In genomic region chr9:112078903-112079302, GRCm38 (mm10) we compare ENCODE assay signal across 20 mouse cellular contexts.
DNase-seq lines count a peak whose midpoint lies in the region; ATAC-seq lines count a peak whose summit lies in the region.
"Had no signal": no experiment of that assay in that cellular context is flagged by ENCODE, and none has a peak within 500 bp of the region (broad histone marks: within the 10 kb centered on the region; RNA-seq: fewer than 3 reads in every experiment).

No protein-coding gene starts in this region.

- no peaks in the 10 kb centered on the region for H3K4me1 ChIP-seq in heart, embryonic 12.5 days (replicated peaks)
- H3K4me1 ChIP-seq: embryonic facial prominence, embryonic 12.5 days had no signal

- H3K27ac ChIP-seq in heart, embryonic 12.5 days (ENCODE audit: poor library complexity, severe bottlenecking), result no peak overlapping the region
- H3K27ac ChIP-seq: embryonic facial prominence, embryonic 10.5 days; embryonic facial prominence, embryonic 12.5 days; forebrain, embryonic 12.5 days had no signal

- H3K9ac ChIP-seq in heart, embryonic 12.5 days, result no peak overlapping the region
- H3K9ac ChIP-seq: embryonic facial prominence, embryonic 12.5 days; forebrain, embryonic 12.5 days had no signal

- H3K4me2 ChIP-seq in heart, embryonic 12.5 days, result no peak overlapping the region
- H3K4me2 ChIP-seq: embryonic facial prominence, embryonic 12.5 days; forebrain, embryonic 12.5 days had no signal

- H3K27me3 ChIP-seq in heart, embryonic 12.5 days (replicated peaks), result no peaks in the 10 kb centered on the region
- H3K27me3 ChIP-seq: embryonic facial prominence, embryonic 12.5 days; forebrain, embryonic 12.5 days had no signal

- 84% methylated on average over 2 of the region's 2 CpGs for WGBS in heart, embryonic 12.5 days

- ATAC-seq in heart, embryonic 12.5 days (ENCODE audit: insufficient number of reproducible peaks, low FRiP score), result no peak
- peak; percentile 50; the same call in 1 of the 2 replicates for ATAC-seq in granulocyte monocyte progenitor cell, adult 5-6 weeks (replicated peaks; ENCODE audit: poor library complexity, severe bottlenecking)
- peak; percentile 58 for ATAC-seq in megakaryocyte progenitor cell, adult 5-6 weeks (replicated peaks; ENCODE audit: poor library complexity)
- ATAC-seq: forebrain, embryonic 14.5 days; forebrain, embryonic 16.5 days had no signal

- H3K4me3 ChIP-seq in heart, embryonic 12.5 days, result no peak overlapping the region
- H3K4me3 ChIP-seq: embryonic facial prominence, embryonic 10.5 days; embryonic facial prominence, embryonic 12.5 days; forebrain, embryonic 12.5 days had no signal

- H3K36me3 ChIP-seq in heart, embryonic 12.5 days, result no peaks in the 10 kb centered on the region
- H3K36me3 ChIP-seq: embryonic facial prominence, embryonic 10.5 days; embryonic facial prominence, embryonic 12.5 days; forebrain, embryonic 12.5 days had no signal

- no peaks in the 10 kb centered on the region for H3K9me3 ChIP-seq in heart, embryonic 12.5 days (replicated peaks)
- H3K9me3 ChIP-seq: embryonic facial prominence, embryonic 10.5 days; embryonic facial prominence, embryonic 12.5 days; forebrain, embryonic 12.5 days had no signal

- peak; percentile 56 for DNase-seq in heart, adult 11 months
- peak; percentile 12 to 32 for DNase-seq in B cell, adult 2 months
- DNase-seq in cerebellum, postnatal 25 days, result no peak
- DNase-seq in retina, embryonic 14.5 days (ENCODE audit: low spot score), result no peak
- DNase-seq: adrenal gland, adult 2 months; adrenal gland, postnatal 10 days; adrenal gland, postnatal 25 days; cerebellum, adult 11 months; cerebellum, adult 18-20 months; cerebellum, adult 8-10 months; cerebellum, adult 9-11 months; cerebellum, postnatal 36 days had no signal

Comparison
In these comparisons a context has a peak if more than half of its experiments do, and no peak if none do; other contexts are left out.
1. DNase-seq: peak in heart, adult 11 months (single experiment) and B cell, adult 2 months (2 of 2); none in cerebellum, postnatal 25 days (0 of 2) and retina, embryonic 14.5 days (single experiment).